Mouse (Mus musculus): Measurements from ENCODE around the gene Satb2.

Gene Satb2

GRCm38 (mm10) chr1:56936554-56936953, 41.9 kb downstream of the Satb2 start:
- DNase-seq (ENCODE audit: extremely low read depth, insufficient read length, low spot score) = no peak

GRCm38 (mm10) chr1:56933821-56934220, 44.6 kb downstream of the Satb2 start:
- no peak for DNase-seq (ENCODE audit: extremely low read depth, insufficient read length, low spot score)

GRCm38 (mm10) chr1:56930096-56930495, 48.4 kb downstream of the Satb2 start:
- no peak for DNase-seq (ENCODE audit: extremely low read depth, insufficient read length, low spot score)

GRCm38 (mm10) chr1:56928731-56929130, 49.7 kb downstream of the Satb2 start:
- DNase-seq (ENCODE audit: extremely low read depth, insufficient read length, low spot score) = no peak

GRCm38 (mm10) chr1:56920472-56920871, 58.0 kb downstream of the Satb2 start:
- no peak for DNase-seq (ENCODE audit: extremely low read depth, insufficient read length, low spot score)

- no peak for DNase-seq (ENCODE audit: extremely low read depth, insufficient read length, low spot score)
Observed at GRCm38 (mm10) chr1:56914279-56914678, 64.2 kb downstream of the Satb2 start.

- no peak for DNase-seq (ENCODE audit: extremely low read depth, insufficient read length, low spot score)
Observed at GRCm38 (mm10) chr1:56900706-56901287, 77.7 kb downstream of the Satb2 start.

- DNase-seq (ENCODE audit: extremely low read depth, insufficient read length, low spot score) = no peak
Observed at GRCm38 (mm10) chr1:56900187-56900586, 78.3 kb downstream of the Satb2 start.

GRCm38 (mm10) chr1:56898606-56899396, 79.6 kb downstream of the Satb2 start:
- DNase-seq (ENCODE audit: extremely low read depth, insufficient read length, low spot score) = no peak

GRCm38 (mm10) chr1:56897492-56898180, 80.8 kb downstream of the Satb2 start:
- DNase-seq (ENCODE audit: extremely low read depth, insufficient read length, low spot score) = peak; percentile 1

- no peak for DNase-seq (ENCODE audit: extremely low read depth, insufficient read length, low spot score)
Observed at GRCm38 (mm10) chr1:56896670-56897069, 81.8 kb downstream of the Satb2 start.

- DNase-seq (ENCODE audit: extremely low read depth, insufficient read length, low spot score) = no peak
Observed at GRCm38 (mm10) chr1:56892766-56893165, 85.7 kb downstream of the Satb2 start.

GRCm38 (mm10) chr1:56888939-56889338, 89.5 kb downstream of the Satb2 start:
- no peak for DNase-seq (ENCODE audit: extremely low read depth, insufficient read length, low spot score)

- DNase-seq (ENCODE audit: extremely low read depth, insufficient read length, low spot score) = no peak
Observed at GRCm38 (mm10) chr1:56887524-56887923, 90.9 kb downstream of the Satb2 start.

GRCm38 (mm10) chr1:56871485-56871884, 107.0 kb downstream of the Satb2 start:
- DNase-seq (ENCODE audit: extremely low read depth, insufficient read length, low spot score) = no peak

- no peak for DNase-seq (ENCODE audit: extremely low read depth, insufficient read length, low spot score)
Observed at GRCm38 (mm10) chr1:56865246-56865645, 113.2 kb downstream of the Satb2 start.

GRCm38 (mm10) chr1:56862799-56863198, 115.7 kb downstream of the Satb2 start:
- DNase-seq (ENCODE audit: extremely low read depth, insufficient read length, low spot score) = no peak

- DNase-seq (ENCODE audit: extremely low read depth, insufficient read length, low spot score) = no peak
Observed at GRCm38 (mm10) chr1:56857202-56857601, 121.2 kb downstream of the Satb2 start.

GRCm38 (mm10) chr1:56850446-56850845, 128.0 kb downstream of the Satb2 start:
- DNase-seq (ENCODE audit: extremely low read depth, insufficient read length, low spot score) = no peak

- DNase-seq (ENCODE audit: extremely low read depth, insufficient read length, low spot score) = no peak
Observed at GRCm38 (mm10) chr1:56846358-56846757, 132.1 kb downstream of the Satb2 start.

- no peak for DNase-seq (ENCODE audit: extremely low read depth, insufficient read length, low spot score)
Observed at GRCm38 (mm10) chr1:56845523-56846118, 132.8 kb downstream of the Satb2 start.
